Mouse (Mus musculus): ENCODE data around the gene Evi5. TPM values are rescaled to one million over a fixed set of nuclear protein-coding genes. Genes with fewer than 3 reads are reported as not detected.

Evi5 gene
- total RNA-seq, 2 experiments from 2014 or later: 14.4 to 26.1 TPM

DNA sequence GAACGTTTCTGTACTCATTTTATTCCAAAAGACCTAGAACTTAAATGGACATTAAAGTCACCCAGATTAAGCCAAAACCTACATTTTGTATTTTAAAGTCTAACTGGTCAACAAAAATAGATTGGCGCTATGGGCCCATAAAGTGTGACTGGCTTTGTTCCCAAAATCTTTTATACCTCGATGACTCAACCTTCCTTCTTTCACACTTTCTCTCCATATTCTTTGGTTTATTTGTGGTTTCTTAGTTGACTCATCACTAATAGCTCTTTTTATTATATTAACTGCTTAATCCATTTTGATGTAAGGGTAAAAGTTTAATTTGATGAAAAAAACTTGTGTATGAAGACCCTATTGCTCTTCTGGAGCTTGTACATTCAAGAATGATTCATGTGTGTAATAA is 43.6 kb downstream of the Evi5 start:
- no peak for ATAC-seq (replicated peaks; ENCODE audit: low FRiP score, low TSS enrichment, poor library complexity, severe bottlenecking)

DNA sequence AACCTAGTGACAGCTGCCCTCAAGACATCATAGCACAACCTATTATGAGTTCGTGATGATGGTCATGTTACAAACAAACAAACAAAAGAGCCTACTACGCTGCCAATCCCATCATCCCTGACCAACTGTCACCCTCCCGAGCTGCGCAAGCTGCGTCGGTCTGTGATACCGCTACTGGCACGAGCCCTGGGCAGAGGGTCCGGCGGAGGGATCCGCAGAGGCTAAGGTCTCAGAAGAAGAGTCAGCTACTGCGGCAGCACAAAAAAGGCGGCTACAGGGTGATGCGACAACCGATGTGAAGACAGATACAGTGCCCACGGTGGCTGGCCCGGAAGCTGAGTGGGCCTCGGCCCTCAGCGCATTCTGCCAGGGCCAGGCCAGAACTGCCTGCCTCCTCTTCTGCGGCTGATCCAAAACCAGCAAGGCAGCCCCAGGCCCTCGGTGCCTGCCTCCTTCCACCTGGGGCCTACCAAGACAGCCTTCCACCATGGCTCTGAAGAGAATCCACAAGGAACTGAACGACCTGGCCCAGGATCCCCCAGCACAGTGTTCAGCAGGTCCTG is 44.8 kb downstream of the Evi5 start, which contains the start of gene Ube2d2b:
Gene Ube2d2b, plus strand, starts transcription at position 102 of the 563 bp plus-strand sequence.
- ATAC-seq (replicated peaks; ENCODE audit: low FRiP score, low TSS enrichment, poor library complexity, severe bottlenecking): no peak

DNA sequence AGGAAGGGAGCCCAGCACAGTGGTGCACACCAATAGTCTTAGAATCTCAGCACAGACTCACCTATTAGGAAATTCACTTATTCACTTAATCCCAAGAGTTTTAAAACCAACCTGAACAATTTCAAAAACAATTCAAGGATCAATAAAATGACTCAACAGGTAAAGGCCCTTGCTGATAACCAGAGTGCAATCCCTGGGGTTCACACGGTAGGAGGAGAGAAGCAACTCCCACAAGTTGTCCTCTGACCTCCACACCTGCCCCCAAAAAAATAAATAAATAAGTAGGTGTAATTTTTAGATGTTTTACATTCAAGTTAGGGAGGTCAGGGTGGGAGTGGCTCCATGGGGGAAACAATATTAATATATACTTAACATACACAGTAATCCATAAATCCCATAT is 52.4 kb downstream of the Evi5 start:
- ATAC-seq (replicated peaks; ENCODE audit: low FRiP score, low TSS enrichment, poor library complexity, severe bottlenecking): no peak

DNA sequence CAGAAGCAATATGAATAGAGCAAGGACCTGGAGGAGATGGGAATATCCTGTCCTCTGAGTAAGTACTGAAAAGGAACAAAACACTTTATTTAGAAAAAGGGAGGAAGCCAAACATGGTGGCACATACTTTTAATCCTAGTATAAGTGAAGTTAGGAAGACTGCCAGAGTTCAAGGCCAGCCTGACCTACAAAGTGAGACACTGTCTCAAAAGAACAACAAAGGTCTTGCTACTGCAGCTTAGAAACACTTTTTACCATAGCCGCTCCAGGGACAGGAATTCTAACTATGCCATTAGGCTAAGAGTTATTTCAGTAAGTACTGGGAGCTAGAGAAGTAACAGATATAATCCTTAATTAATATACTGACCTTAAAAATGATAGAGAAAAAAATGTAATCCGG is 60.3 kb downstream of the Evi5 start:
- no peak for ATAC-seq (replicated peaks; ENCODE audit: low FRiP score, low TSS enrichment, poor library complexity, severe bottlenecking)

DNA sequence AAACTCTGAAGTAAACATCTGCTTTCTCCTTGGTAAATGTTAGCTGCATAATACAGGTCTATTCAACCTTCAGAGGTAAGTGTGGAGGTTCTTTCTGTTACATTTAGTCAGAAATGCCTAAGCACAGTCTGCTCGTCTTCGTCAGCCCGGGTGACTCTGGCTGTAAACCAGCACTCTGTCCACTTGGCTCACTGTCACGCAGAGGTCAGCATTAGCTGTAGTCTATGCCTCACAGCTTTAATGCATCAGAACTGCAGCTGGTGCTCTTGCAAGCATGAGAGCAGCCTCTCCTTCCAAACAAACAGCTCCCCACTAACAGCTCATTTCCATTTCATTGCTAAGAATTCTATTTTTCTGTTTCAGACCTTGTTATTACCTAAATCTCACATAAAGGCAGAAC is 67.4 kb downstream of the Evi5 start:
- no peak for ATAC-seq (replicated peaks; ENCODE audit: low FRiP score, low TSS enrichment, poor library complexity, severe bottlenecking)

DNA sequence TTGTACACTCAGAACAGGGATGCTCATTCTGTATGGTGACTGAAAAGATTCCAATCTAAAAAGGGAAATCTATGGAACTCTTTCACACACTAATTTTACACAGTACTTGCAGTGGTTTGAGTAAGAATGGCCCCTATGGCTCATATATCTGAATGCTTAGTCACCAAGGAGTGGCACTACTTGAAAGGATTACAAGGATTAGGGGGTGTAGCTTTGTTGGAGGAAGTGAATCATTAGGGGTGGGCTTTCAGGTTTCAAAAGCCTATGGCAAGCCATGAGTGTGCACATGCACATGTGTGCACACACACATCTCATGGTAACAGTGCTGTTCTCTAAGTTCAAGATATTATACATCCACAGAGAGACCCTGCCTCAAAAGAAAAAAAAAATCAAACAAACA is 72.3 kb downstream of the Evi5 start:
- no peak for ATAC-seq (replicated peaks; ENCODE audit: low FRiP score, low TSS enrichment, poor library complexity, severe bottlenecking)

DNA sequence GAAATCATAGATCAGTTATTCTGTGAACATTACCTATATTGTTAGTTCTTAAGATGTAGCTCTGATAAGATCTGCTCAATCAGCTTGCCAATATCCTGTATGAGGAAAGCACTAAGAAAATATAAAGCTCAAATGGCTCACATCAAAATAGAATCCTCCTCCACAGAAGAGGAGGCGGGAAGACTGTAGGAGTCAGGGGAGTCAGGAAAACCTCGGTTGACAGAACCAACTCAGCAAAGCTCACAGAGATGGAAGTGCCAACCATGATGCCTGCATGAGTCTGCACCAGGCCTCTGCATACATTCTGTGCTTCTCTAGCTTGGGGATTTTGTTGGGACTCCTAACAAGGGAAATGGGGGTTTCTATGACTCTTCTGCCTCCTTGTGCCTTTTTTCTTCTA is 73.7 kb downstream of the Evi5 start:
- no peak for ATAC-seq (replicated peaks; ENCODE audit: low FRiP score, low TSS enrichment, poor library complexity, severe bottlenecking)

DNA sequence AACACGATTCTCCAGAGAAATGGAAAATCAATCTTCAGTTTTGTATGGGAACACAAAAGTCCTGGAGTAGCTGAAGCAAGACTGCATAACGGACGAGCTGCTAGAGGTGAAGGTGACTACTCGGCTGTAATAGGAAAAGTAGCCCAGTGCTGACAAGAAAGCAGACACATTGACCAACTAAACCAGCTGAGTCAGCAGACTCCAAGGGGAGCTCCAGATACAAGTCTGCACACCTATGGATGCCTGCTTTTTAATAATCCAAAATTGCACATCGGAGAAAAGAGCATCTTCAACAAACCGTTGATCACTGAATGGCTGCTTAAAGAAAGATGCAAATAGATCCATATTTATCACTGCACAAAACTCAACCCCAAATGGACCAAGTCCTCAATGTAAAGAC is 76.6 kb downstream of the Evi5 start:
- ATAC-seq (replicated peaks; ENCODE audit: low FRiP score, low TSS enrichment, poor library complexity, severe bottlenecking): no peak

DNA sequence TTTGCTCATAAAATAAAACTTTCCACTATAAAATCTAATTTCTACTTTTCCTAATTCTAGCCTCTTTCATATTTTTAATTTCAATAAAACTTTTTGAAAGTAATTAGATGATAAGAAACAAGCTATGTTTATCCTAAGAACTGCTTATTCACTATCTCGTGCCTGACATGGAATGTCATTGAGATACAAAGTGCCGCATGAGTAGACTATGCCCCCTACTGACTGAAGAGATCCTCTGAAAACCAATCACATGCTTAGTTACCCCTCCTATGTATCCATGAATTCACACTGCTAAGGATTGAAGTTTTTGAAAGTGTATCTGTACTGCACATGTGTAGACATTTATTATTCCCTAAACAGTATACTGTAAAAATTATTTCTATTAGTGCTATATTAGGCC is 81.0 kb downstream of the Evi5 start:
- ATAC-seq (replicated peaks; ENCODE audit: low FRiP score, low TSS enrichment, poor library complexity, severe bottlenecking): 0 out of 2 replicates have a peak, but pooled peaks have one; percentile 46

DNA sequence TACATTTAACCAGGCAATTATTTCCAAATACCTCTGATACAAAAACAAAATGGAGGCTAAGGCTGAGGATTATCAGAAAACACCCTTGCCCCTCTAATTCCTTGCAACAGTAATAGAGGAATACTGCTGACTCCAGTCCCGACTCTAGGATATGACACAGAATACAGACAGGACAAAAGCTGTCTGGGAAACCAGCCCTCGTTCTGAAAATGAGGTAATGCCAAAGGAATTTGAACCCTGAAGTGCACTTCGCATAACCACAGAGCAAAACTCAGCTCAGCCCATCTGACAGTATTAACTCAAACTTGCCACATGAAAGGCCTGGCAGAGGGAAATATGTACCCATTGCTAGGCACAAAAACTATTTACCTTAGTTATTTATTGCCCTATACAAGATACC is 81.6 kb downstream of the Evi5 start:
- ATAC-seq (replicated peaks; ENCODE audit: low FRiP score, low TSS enrichment, poor library complexity, severe bottlenecking): no peak

DNA sequence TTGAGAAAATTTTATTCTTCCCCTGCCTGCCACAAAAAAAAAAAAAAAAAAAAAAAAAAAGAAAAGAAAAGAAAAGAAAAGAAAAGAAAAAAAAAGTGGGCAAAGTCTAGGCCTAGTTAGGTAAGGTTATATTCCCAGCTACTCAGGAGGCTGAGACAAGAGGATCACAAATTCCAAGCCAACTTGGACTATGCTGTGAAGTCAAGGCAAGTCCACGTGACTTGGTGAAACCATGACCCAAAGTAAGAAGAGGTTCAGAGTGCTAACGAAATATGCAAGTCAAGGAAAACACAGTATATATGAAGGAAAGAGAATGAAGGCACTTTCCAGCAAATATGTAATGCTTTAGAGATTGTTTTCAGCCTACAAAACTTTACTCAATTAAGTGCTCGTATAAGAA is 82.4 kb downstream of the Evi5 start:
- ATAC-seq (replicated peaks; ENCODE audit: low FRiP score, low TSS enrichment, poor library complexity, severe bottlenecking): no peak

DNA sequence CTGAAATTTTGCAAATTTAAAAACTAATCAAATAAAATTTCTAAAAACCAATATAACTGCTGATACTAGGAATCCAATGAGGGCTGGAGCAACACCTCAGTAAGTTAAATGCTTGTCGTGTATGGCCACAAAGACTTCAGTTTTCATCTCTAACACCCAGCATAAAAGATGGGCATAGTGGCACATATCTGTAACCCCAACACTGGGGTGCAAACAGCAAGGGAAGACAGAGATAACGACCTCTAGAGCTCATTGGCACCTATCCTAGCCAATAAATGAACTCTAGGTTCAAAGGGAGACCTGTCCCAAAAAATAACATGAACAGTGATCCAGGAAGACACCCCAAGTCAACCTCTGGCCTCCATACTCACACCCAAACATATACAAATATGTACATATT is 82.9 kb downstream of the Evi5 start:
- ATAC-seq (replicated peaks; ENCODE audit: low FRiP score, low TSS enrichment, poor library complexity, severe bottlenecking): peak; percentile 90

DNA sequence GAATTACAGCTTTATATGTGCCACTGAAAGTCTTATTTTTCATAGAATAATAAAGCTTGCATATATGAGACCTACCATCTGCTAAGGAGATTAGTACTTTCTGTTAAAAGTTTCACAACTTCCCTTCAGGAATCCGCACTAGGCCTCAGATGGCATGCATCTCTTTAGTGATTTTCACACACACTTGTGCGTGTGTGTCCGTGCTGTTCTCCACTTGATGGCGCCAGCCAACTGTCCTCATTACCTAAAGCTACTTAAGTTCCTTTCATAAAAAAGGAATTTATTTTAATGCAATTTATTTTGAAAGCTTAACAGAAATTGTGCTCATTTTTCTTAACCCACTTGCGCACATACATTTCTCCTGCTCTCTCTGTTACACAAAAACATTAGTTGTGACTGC is 85.4 kb downstream of the Evi5 start:
- no peak for ATAC-seq (replicated peaks; ENCODE audit: low FRiP score, low TSS enrichment, poor library complexity, severe bottlenecking)

DNA sequence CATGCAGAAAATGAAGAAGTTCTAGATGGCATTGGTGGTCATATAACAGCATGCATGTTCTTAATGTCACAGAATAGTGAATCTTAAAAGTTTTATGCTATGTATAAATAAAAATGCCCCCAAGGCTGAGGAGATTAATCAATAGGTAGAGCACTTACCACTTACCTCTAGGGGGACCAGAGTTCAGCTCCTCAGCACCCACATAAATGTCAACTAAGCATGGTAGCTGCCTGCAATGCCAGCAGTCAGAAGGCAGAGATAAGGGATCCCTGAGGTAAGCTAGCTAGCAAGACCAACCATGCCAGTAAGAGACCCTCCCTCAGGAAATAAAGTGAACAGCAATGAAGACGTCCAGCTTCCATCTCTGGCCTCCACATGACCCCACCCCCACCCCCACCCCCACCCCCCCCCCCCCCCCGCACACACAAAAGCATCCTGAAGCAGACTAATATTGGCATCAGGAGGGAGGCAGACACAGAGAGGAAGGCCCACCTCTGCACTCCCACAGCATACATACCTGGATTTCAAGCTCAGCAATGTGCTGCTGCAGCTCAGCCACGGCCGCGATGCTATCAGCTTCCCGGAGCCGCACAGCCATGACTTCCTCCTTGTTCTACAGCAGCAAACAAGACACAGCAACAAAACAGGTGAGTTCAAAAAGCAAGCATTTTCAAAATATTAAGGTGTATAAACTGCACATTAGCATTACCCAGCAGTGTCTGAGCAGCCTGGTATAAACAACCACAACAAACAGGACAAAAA is 87.0 kb downstream of the Evi5 start:
- no peak for ATAC-seq (replicated peaks; ENCODE audit: low FRiP score, low TSS enrichment, poor library complexity, severe bottlenecking)

DNA sequence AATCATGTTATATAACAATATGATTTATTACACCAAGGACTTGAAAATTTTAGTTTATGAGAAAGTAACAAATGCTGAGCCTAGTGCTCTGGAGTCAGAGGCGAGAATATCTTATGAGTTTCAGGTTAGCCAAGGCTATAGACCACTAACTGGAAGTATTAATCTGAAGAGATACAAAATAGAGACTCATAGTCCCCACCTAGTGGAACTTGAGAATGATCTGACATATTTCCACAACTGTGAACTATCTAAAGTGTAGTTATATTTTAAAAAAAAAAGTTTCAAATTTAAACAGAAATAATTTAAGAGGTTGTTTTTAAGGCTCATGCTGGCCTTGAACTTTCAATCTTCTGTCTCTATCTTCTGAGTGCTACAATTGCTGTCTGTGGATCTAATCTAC is 92.5 kb downstream of the Evi5 start:
- ATAC-seq (replicated peaks; ENCODE audit: low FRiP score, low TSS enrichment, poor library complexity, severe bottlenecking): no peak

DNA sequence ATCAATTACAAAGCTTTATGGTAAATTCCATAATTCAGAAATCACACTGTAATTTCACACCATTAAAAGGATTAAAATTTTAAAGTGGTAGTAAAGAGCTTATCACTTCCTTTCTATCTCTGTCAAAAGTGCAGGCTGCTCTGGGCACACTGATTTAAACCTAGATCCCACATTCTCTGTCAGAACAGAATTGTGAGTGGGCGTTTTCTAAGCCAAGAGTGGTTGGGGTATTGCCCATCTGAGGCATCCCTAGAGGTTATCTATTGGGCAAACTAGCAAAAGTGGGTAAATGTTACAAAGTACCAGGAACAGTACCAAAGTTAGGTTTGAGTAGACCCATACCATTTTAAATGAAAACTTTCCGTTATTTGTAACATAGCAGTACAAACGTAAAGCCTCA is 96.1 kb downstream of the Evi5 start:
- no peak for ATAC-seq (replicated peaks; ENCODE audit: low FRiP score, low TSS enrichment, poor library complexity, severe bottlenecking)

DNA sequence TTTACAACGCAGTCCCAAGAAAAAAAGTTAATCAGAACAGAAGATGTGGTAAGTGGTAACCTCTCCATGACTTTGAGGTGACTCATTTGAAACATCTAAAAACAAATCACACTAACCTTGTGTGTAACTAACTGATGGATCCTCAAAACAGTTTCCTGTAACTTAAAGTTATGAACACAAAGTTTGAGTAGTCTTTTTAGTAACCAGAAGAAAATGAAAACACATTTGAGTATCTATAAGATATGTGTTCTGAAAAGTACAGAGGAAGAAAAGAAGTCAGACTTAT is 97.4 kb downstream of the Evi5 start:
- no peak for ATAC-seq (replicated peaks; ENCODE audit: low FRiP score, low TSS enrichment, poor library complexity, severe bottlenecking)

DNA sequence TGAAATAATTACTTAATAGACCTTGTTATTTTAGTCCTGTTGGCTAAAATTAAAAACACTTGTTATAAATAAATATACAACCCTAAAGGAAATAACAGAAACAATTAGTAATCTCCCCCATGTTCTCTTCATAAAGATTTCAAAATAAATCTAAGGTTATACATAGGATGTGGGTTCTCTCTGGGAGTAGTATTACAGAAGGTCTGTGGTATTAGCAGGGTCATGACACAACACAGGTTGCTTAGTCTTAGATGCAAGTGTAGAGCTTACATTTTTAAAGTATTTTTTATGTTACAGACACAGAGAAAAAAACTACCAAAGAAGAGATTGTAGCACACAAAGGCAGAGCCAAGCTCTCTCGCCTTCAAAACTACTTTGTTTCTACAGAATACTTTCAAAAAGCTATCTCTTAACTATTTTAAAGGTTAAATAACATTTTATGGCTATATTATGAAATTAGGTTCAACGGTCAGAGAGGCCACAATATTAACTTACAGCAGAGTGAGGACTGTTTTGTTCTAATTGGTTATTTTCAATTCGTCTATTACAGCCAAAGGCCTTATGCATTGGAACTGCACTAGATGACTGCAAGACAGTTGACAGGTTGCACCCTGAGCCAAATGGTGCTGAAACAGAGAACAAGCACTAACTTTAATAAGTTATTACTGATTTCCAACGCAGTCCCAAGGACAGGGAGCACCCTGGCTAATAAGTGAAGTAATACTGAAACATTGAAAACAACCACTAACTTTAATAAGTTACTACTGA is 97.9 kb downstream of the Evi5 start:
- ATAC-seq (replicated peaks; ENCODE audit: low FRiP score, low TSS enrichment, poor library complexity, severe bottlenecking): no peak

DNA sequence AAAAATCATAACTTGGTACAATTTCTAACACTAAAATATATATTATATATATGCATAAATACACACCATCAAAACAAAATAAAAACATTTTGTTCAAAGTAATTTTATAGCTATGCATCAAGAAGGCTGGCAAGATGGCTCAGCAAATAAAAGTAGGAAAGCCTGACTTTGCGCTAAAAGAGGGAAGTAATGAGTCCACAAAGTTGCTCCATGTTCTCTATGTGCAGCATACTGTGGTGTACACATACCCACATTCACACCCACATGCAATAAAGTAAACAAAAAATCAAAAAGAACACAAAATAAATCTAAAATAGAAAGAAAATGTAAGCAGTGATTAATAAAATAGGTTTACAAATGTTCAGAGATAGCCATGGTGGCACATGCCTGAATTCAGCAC is 99.0 kb downstream of the Evi5 start:
- ATAC-seq (replicated peaks; ENCODE audit: low FRiP score, low TSS enrichment, poor library complexity, severe bottlenecking): no peak

DNA sequence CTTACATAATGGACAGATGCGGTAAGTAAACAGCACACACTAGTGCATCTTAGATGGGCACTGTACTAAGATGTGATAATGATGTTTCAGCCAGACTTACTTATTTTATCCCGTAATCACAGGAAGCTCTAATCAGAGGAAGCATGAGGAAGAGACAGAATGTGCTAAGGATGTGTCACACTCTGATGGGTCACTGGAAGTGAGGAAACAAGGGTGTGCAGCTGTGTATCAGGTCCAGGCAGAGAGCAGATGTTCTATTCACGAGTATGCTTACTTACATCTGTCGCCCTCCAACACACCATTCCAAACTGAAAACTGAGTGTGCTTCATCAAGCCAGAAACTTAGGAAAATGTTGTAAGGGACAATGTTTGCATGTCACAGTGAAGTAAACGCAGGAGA is 102.9 kb downstream of the Evi5 start:
- no peak for ATAC-seq (replicated peaks; ENCODE audit: low FRiP score, low TSS enrichment, poor library complexity, severe bottlenecking)

DNA sequence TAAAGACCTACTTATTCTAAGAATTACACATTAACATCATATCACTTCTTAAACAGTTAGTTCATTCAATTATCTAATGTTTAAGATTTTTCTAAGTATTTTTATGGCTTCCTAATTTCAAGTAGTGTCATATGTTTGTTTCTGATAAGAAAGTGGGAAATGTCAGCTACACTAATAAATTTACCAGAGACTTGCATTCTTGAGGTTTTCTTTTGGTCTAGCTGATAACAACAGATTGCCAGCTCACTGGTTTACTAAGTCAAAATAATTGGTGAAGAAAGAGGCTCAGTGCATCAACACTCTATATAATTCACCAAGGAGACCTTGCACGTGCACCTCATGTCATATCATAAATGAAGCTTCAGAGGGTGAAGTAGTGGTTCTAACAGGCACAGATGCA is 106.7 kb downstream of the Evi5 start:
- ATAC-seq (replicated peaks; ENCODE audit: low FRiP score, low TSS enrichment, poor library complexity, severe bottlenecking): peak; percentile 57

Measured in megakaryocyte-erythroid progenitor cell, adult 5-6 weeks (primary cell).